Mouse (Mus musculus): ENCODE measurements around the gene Fbxo40. TPM values are rescaled to one million over a fixed set of nuclear protein-coding genes. Genes with fewer than 3 reads are reported as not detected.

Fbxo40 gene
- polyA plus RNA-seq, 1 experiment from 2014 or later, result 0.03 TPM

- Histone ChIP-seq H3K4me3 (ENCODE audit: low read depth, low read length) (peak within 1 kb of the TSS; percentile 87), H3K9me3 (ENCODE audit: control insufficient read depth) (no peaks in the 10 kb centered on the region), H3K4me1 (replicated peaks; ENCODE audit: control insufficient read depth, insufficient read depth, low read length) (0 out of 2 replicates have a peak, but pooled peaks cover 6% of the 10 kb centered on the region), H3K9ac (ENCODE audit: low read depth, low read length) (peak within 1 kb of the TSS; percentile 48), H3K4me2 (replicated peaks; ENCODE audit: low read depth) (peak within 1 kb of the TSS; percentile 98), H3K27me3 (replicated peaks; ENCODE audit: control insufficient read depth, insufficient read depth, low read length) (no peaks in the 10 kb centered on the region), H3K27ac (ENCODE audit: low read depth, low read length) (no peak within 1 kb of the TSS), H3K36me3 (ENCODE audit: control insufficient read depth, insufficient read depth) (no peaks in the 10 kb centered on the region)
- no peak for TF ChIP-seq CTCF (IDR thresholded peaks at IDR 0.05; ENCODE audit: low read depth)
- ATAC-seq, result peak; percentile 93
- WGBS, result 4% methylated on average over 30 of the region's 30 CpGs
These were observed 21.0 kb upstream of the Fbxo40 start, which contains the start of gene Polq for GRCm38 (mm10) chr16:37011061-37011921. Polq (plus strand) TSS chr16:37011786.

DNA sequence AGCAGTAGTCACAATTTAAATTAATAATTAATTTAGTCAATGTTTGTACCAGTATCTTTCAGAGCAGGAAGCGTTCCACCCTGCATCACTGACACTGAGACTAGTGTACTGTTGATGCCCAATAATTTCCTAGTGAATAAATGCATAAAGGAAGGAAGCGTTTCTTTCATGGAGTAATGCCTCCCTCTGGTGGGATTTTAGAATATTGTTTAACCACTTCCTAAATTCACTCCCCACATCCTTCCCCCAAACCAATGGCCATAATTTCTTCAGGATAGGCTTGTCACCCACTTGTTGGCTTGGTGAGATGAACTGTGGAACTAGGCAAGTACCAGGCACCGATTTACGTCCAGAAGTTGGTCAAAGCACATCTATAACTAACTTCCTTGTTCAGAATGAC, 20.1 kb upstream of the Fbxo40 start:
- no peak overlapping the region for H3K9ac ChIP-seq (ENCODE audit: low read depth, low read length)
- peak; percentile 31 for ATAC-seq
- no peak overlapping the region for H3K27ac ChIP-seq (ENCODE audit: low read depth, low read length)
- H3K4me1 ChIP-seq (replicated peaks; ENCODE audit: control insufficient read depth, insufficient read depth, low read length), result 0 out of 2 replicates have a peak, but pooled peaks cover 6% of the 10 kb centered on the region
- H3K9me3 ChIP-seq (ENCODE audit: control insufficient read depth), result no peaks in the 10 kb centered on the region
- H3K36me3 ChIP-seq (ENCODE audit: control insufficient read depth, insufficient read depth), result no peaks in the 10 kb centered on the region
- H3K27me3 ChIP-seq (replicated peaks; ENCODE audit: control insufficient read depth, insufficient read depth, low read length), result no peaks in the 10 kb centered on the region
- no peak overlapping the region for H3K4me2 ChIP-seq (replicated peaks; ENCODE audit: low read depth)
- H3K4me3 ChIP-seq (ENCODE audit: low read depth, low read length), result no peak overlapping the region
- 58% methylated on average over 4 of the region's 4 CpGs for WGBS
- TF ChIP-seq CTCF (IDR thresholded peaks at IDR 0.05; ENCODE audit: low read depth), result peak; percentile 73

- H3K27ac ChIP-seq (ENCODE audit: low read depth, low read length), result no peak overlapping the region
- no peaks in the 10 kb centered on the region for H3K36me3 ChIP-seq (ENCODE audit: control insufficient read depth, insufficient read depth)
- H3K4me1 ChIP-seq (replicated peaks; ENCODE audit: control insufficient read depth, insufficient read depth, low read length), result 0 out of 2 replicates have a peak, but pooled peaks cover 6% of the 10 kb centered on the region
- H3K9me3 ChIP-seq (ENCODE audit: control insufficient read depth), result no peaks in the 10 kb centered on the region
- no peak for ATAC-seq
- no peak overlapping the region for H3K4me2 ChIP-seq (replicated peaks; ENCODE audit: low read depth)
- WGBS, result 63% methylated on average over 6 of the region's 6 CpGs
- no peak overlapping the region for H3K9ac ChIP-seq (ENCODE audit: low read depth, low read length)
- H3K27me3 ChIP-seq (replicated peaks; ENCODE audit: control insufficient read depth, insufficient read depth, low read length), result no peaks in the 10 kb centered on the region
- H3K4me3 ChIP-seq (ENCODE audit: low read depth, low read length), result no peak overlapping the region
- TF ChIP-seq CTCF (IDR thresholded peaks at IDR 0.05; ENCODE audit: low read depth), result no peak
These were observed 19.0 kb upstream of the Fbxo40 start for GRCm38 (mm10) chr16:37009262-37009661.

DNA sequence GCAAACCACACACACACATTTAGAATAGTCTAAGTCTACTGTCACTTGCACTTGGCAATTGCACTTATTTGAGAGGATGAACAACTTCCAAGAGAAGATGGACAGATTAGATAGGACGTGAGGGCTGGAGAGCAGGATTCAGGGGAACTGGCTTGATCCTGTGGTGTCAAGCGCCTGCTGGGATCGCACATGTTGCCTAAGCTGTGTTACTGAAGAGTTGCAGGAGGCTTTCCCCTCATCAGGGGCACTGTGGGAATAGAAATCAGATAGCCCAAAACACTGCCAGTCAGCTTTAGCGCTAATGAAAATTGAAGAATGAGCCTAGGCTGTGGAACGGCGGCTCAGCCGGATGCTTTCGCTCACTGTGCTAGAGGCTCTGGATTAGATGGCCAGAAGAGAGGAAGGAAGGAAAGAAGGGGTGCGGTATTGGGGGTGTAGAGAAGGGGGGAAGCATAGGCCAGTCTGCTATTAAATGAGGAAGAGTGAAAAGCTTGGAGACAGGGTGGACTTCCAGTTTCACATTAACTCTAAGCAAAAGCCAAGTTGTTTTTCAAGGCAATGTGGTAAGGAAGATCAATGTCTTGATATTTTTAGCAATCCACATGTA, 9.2 kb upstream of the Fbxo40 start:
- Histone ChIP-seq H3K27me3 (replicated peaks; ENCODE audit: control insufficient read depth, insufficient read depth, low read length) (no peaks in the 10 kb centered on the region), H3K9me3 (ENCODE audit: control insufficient read depth) (no peaks in the 10 kb centered on the region), H3K4me2 (replicated peaks; ENCODE audit: low read depth) (no peak overlapping the region), H3K4me3 (ENCODE audit: low read depth, low read length) (no peak overlapping the region), H3K9ac (ENCODE audit: low read depth, low read length) (no peak overlapping the region), H3K36me3 (ENCODE audit: control insufficient read depth, insufficient read depth) (no peaks in the 10 kb centered on the region), H3K27ac (ENCODE audit: low read depth, low read length) (no peak overlapping the region), H3K4me1 (replicated peaks; ENCODE audit: control insufficient read depth, insufficient read depth, low read length) (no peaks in the 10 kb centered on the region)
- no peak for TF ChIP-seq CTCF (IDR thresholded peaks at IDR 0.05; ENCODE audit: low read depth)
- no peak for ATAC-seq
- 82% methylated on average over 9 of the region's 9 CpGs for WGBS

- ATAC-seq, result no peak
- H3K9ac ChIP-seq (ENCODE audit: low read depth, low read length), result no peak overlapping the region
These were observed 7.4 kb upstream of the Fbxo40 start for GRCm38 (mm10) chr16:36997650-36998049.

GRCm38 (mm10) chr16:36989493-36989892, 774 bp downstream of the Fbxo40 start:
- Histone ChIP-seq H3K9ac (ENCODE audit: low read depth, low read length) (no peak overlapping the region), H3K4me1 (replicated peaks; ENCODE audit: control insufficient read depth, insufficient read depth, low read length) (no peaks in the 10 kb centered on the region), H3K27ac (ENCODE audit: low read depth, low read length) (no peak overlapping the region), H3K4me3 (ENCODE audit: low read depth, low read length) (no peak overlapping the region), H3K4me2 (replicated peaks; ENCODE audit: low read depth) (no peak overlapping the region), H3K9me3 (ENCODE audit: control insufficient read depth) (no peaks in the 10 kb centered on the region), H3K36me3 (ENCODE audit: control insufficient read depth, insufficient read depth) (no peaks in the 10 kb centered on the region), H3K27me3 (replicated peaks; ENCODE audit: control insufficient read depth, insufficient read depth, low read length) (no peaks in the 10 kb centered on the region)
- no peak for TF ChIP-seq CTCF (IDR thresholded peaks at IDR 0.05; ENCODE audit: low read depth)
- 73% methylated on average over 8 of the region's 8 CpGs for WGBS
- no peak for ATAC-seq

More at GRCm38 (mm10) chr16:36997650-36998049, 7.4 kb upstream of the Fbxo40 start:
- WGBS, result 76% methylated on average over 6 of the region's 6 CpGs
- TF ChIP-seq CTCF (IDR thresholded peaks at IDR 0.05; ENCODE audit: low read depth), result no peak
- Histone ChIP-seq H3K36me3 (ENCODE audit: control insufficient read depth, insufficient read depth) (no peaks in the 10 kb centered on the region), H3K4me2 (replicated peaks; ENCODE audit: low read depth) (no peak overlapping the region), H3K27ac (ENCODE audit: low read depth, low read length) (no peak overlapping the region), H3K4me3 (ENCODE audit: low read depth, low read length) (no peak overlapping the region), H3K4me1 (replicated peaks; ENCODE audit: control insufficient read depth, insufficient read depth, low read length) (no peaks in the 10 kb centered on the region), H3K27me3 (replicated peaks; ENCODE audit: control insufficient read depth, insufficient read depth, low read length) (no peaks in the 10 kb centered on the region), H3K9me3 (ENCODE audit: control insufficient read depth) (no peaks in the 10 kb centered on the region)
